Mouse (Mus musculus): Measurements from ENCODE around the gene Trim47. TPM values are rescaled to one million over a fixed set of nuclear protein-coding genes. Genes with fewer than 3 reads are reported as not detected.
"Not testable (repeated sequence)": the region's sequence is repeated elsewhere in the genome, so short reads cannot be mapped to it uniquely, and the experiment has no call there.

Gene Trim47
- polyA plus RNA-seq, 1 experiment from 2014 or later: 25.1 TPM

- no peak overlapping the region for H3K4me3 ChIP-seq (replicated peaks)
Measured at GRCm38 (mm10) chr11:116096213-116097108, 30.5 kb downstream of the Trim47 start.

GRCm38 (mm10) chr11:116095573-116095972 is 31.4 kb downstream of the Trim47 start:
- H3K27ac ChIP-seq (replicated peaks): no peak overlapping the region
- H3K4me1 ChIP-seq: peaks cover 9% of the 10 kb centered on the region; the same call in 1 of the 2 replicates
- H3K4me2 ChIP-seq (replicated peaks): no peak overlapping the region
- no peaks in the 10 kb centered on the region for H3K9me3 ChIP-seq (replicated peaks)
- WGBS: 66% methylated on average over 3 of the region's 3 CpGs
- no peak overlapping the region for H3K9ac ChIP-seq
- ATAC-seq (ENCODE audit: insufficient number of reproducible peaks, low FRiP score, low TSS enrichment, low read depth): no peak
- no peaks in the 10 kb centered on the region for H3K36me3 ChIP-seq
- H3K27me3 ChIP-seq: no peaks in the 10 kb centered on the region
- no peak overlapping the region for H3K4me3 ChIP-seq (replicated peaks)

More at GRCm38 (mm10) chr11:116096213-116097108, 30.5 kb downstream of the Trim47 start:
- no peaks in the 10 kb centered on the region for H3K9me3 ChIP-seq (replicated peaks)
- H3K4me2 ChIP-seq (replicated peaks): no peak overlapping the region
- H3K27me3 ChIP-seq: no peaks in the 10 kb centered on the region
- H3K27ac ChIP-seq (replicated peaks): no peak overlapping the region
- ATAC-seq (ENCODE audit: insufficient number of reproducible peaks, low FRiP score, low TSS enrichment, low read depth): no peak
- no peaks in the 10 kb centered on the region for H3K36me3 ChIP-seq
- peaks cover 16% of the 10 kb centered on the region for H3K4me1 ChIP-seq
- WGBS: 85% methylated on average over 5 of the region's 5 CpGs
- no peak overlapping the region for H3K9ac ChIP-seq

GRCm38 (mm10) chr11:116093771-116094565 is 33.0 kb downstream of the Trim47 start:
- no peaks in the 10 kb centered on the region for H3K36me3 ChIP-seq
- no peak overlapping the region for H3K27ac ChIP-seq (replicated peaks)
- no peak overlapping the region for H3K4me2 ChIP-seq (replicated peaks)
- no peak overlapping the region for H3K9ac ChIP-seq
- no peak for ATAC-seq (ENCODE audit: insufficient number of reproducible peaks, low FRiP score, low TSS enrichment, low read depth)
- 57% methylated on average over 16 of the region's 16 CpGs for WGBS
- H3K27me3 ChIP-seq: no peaks in the 10 kb centered on the region
- H3K9me3 ChIP-seq (replicated peaks): no peaks in the 10 kb centered on the region
- H3K4me1 ChIP-seq: 0 out of 2 replicates have a peak, but pooled peaks cover 2% of the 10 kb centered on the region
- H3K4me3 ChIP-seq (replicated peaks): no peak overlapping the region

GRCm38 (mm10) chr11:116092959-116093358 is 34.1 kb downstream of the Trim47 start:
- H3K4me1 ChIP-seq; ATAC-seq (ENCODE audit: insufficient number of reproducible peaks, low FRiP score, low TSS enrichment, low read depth); H3K9ac ChIP-seq; H3K27me3 ChIP-seq; H3K4me2 ChIP-seq (replicated peaks); H3K27ac ChIP-seq (replicated peaks); H3K36me3 ChIP-seq; H3K9me3 ChIP-seq (replicated peaks); H3K4me3 ChIP-seq (replicated peaks): not testable (repeated sequence)
- WGBS: 90% methylated on average over 6 of the region's 6 CpGs

- Histone ChIP-seq H3K27ac (replicated peaks) (no peak overlapping the region), H3K36me3 (no peaks in the 10 kb centered on the region), H3K4me1 (peaks cover 9% of the 10 kb centered on the region), H3K4me3 (replicated peaks) (no peak overlapping the region), H3K27me3 (no peaks in the 10 kb centered on the region), H3K4me2 (replicated peaks) (no peak overlapping the region), H3K9me3 (replicated peaks) (no peaks in the 10 kb centered on the region), H3K9ac (no peak overlapping the region)
- 84% methylated on average over 6 of the region's 6 CpGs for WGBS
- ATAC-seq (ENCODE audit: insufficient number of reproducible peaks, low FRiP score, low TSS enrichment, low read depth): no peak
Measured at GRCm38 (mm10) chr11:116091591-116091990, 35.4 kb downstream of the Trim47 start.

- H3K4me3 ChIP-seq (replicated peaks): no peak overlapping the region
- ATAC-seq (ENCODE audit: insufficient number of reproducible peaks, low FRiP score, low TSS enrichment, low read depth): no peak
- peaks cover 19% of the 10 kb centered on the region for H3K4me1 ChIP-seq
- no peak overlapping the region for H3K9ac ChIP-seq
- no peaks in the 10 kb centered on the region for H3K9me3 ChIP-seq (replicated peaks)
- H3K36me3 ChIP-seq: no peaks in the 10 kb centered on the region
- H3K27me3 ChIP-seq: no peaks in the 10 kb centered on the region
- H3K27ac ChIP-seq (replicated peaks): no peak overlapping the region
- H3K4me2 ChIP-seq (replicated peaks): no peak overlapping the region
- WGBS: 84% methylated on average over 6 of the region's 6 CpGs
Measured at GRCm38 (mm10) chr11:116089545-116089944, 37.5 kb downstream of the Trim47 start.

GRCm38 (mm10) chr11:116088741-116089394 is 38.1 kb downstream of the Trim47 start:
- no peak for ATAC-seq (ENCODE audit: insufficient number of reproducible peaks, low FRiP score, low TSS enrichment, low read depth)
- no peak overlapping the region for H3K4me3 ChIP-seq (replicated peaks)
- WGBS: 86% methylated on average over 11 of the region's 11 CpGs
- H3K9ac ChIP-seq: no peak overlapping the region
- H3K27ac ChIP-seq (replicated peaks): no peak overlapping the region
- H3K27me3 ChIP-seq: no peaks in the 10 kb centered on the region
- no peak overlapping the region for H3K4me2 ChIP-seq (replicated peaks)
- H3K4me1 ChIP-seq: peaks cover 23% of the 10 kb centered on the region
- H3K36me3 ChIP-seq: peaks cover 2% of the 10 kb centered on the region
- no peaks in the 10 kb centered on the region for H3K9me3 ChIP-seq (replicated peaks)

- 83% methylated on average over 8 of the region's 8 CpGs for WGBS
- H3K4me1 ChIP-seq: peaks cover 25% of the 10 kb centered on the region
- H3K4me3 ChIP-seq (replicated peaks): no peak overlapping the region
Measured at GRCm38 (mm10) chr11:116088188-116088587, 38.8 kb downstream of the Trim47 start.

GRCm38 (mm10) chr11:116087194-116088130 is 39.5 kb downstream of the Trim47 start:
- no peaks in the 10 kb centered on the region for H3K9me3 ChIP-seq (replicated peaks)
- WGBS: 2% methylated on average over 31 of the region's 31 CpGs
- H3K4me2 ChIP-seq (replicated peaks): peak overlapping the region; percentile 64
- H3K36me3 ChIP-seq: peaks cover 14% of the 10 kb centered on the region
- H3K4me3 ChIP-seq (replicated peaks): peak overlapping the region; percentile 54
- peak; percentile 74 for ATAC-seq (ENCODE audit: insufficient number of reproducible peaks, low FRiP score, low TSS enrichment, low read depth)
- H3K27me3 ChIP-seq: no peaks in the 10 kb centered on the region
- peak overlapping the region; percentile 35 for H3K9ac ChIP-seq
- H3K4me1 ChIP-seq: peaks cover 25% of the 10 kb centered on the region
- H3K27ac ChIP-seq (replicated peaks): peak overlapping the region; percentile 71

More at GRCm38 (mm10) chr11:116088188-116088587, 38.8 kb downstream of the Trim47 start:
- H3K4me2 ChIP-seq (replicated peaks): peak overlapping the region; percentile 64; the same call in 1 of the 2 replicates
- H3K9me3 ChIP-seq (replicated peaks): no peaks in the 10 kb centered on the region
- H3K27me3 ChIP-seq: no peaks in the 10 kb centered on the region
- no peak for ATAC-seq (ENCODE audit: insufficient number of reproducible peaks, low FRiP score, low TSS enrichment, low read depth)
- H3K9ac ChIP-seq: no peak overlapping the region
- H3K36me3 ChIP-seq: peaks cover 9% of the 10 kb centered on the region
- no peak overlapping the region for H3K27ac ChIP-seq (replicated peaks)

All from embryonic facial prominence, embryonic 15.5 days (tissue).